Mouse (Mus musculus) cortical plate, adult 2 months (tissue): ENCODE results near the gene Mbd3l2. TPM values are rescaled to one million over a fixed set of nuclear protein-coding genes. Genes with fewer than 3 reads are reported as not detected.
A peak's percentile ranks its signal among the peaks of the same experiment; 100 is the strongest.
"Not testable (repeated sequence)": the region's sequence is repeated elsewhere in the genome, so short reads cannot be mapped to it uniquely, and the experiment has no call there.

Experiments used
- H3K27ac ChIP-seq: fragments of 200-500 bp; 2 replicates; pipeline ENCODE4 v1.5.1; 2012; ENCODE audit warnings: low read length, control low read depth, inconsistent platforms; ENCODE audit not compliant: insufficient read depth
- H3K4me1 ChIP-seq: fragments of 200-500 bp; 2 replicates; pipeline ENCODE4 v1.6.1; 2011; ENCODE audit warnings: low read length; ENCODE audit not compliant: control insufficient read depth, insufficient read depth
- H3K4me3 ChIP-seq: fragments of 200-500 bp; 2 replicates; pipeline ENCODE4 v1.5.1; 2011; ENCODE audit warnings: mild to moderate bottlenecking, low read length, control low read depth; ENCODE audit not compliant: insufficient read depth
- CTCF ChIP-seq: fragments of 200-500 bp; IDR thresholded peaks from 2 replicates; pipeline ENCODE4 v1.5.1; 2011; ENCODE audit warnings: mild to moderate bottlenecking, control low read depth, low read length; ENCODE audit not compliant: insufficient read depth; ENCODE audit errors: extremely low read depth
- POLR2A ChIP-seq: fragments of 200-500 bp; IDR thresholded peaks from 2 replicates; pipeline ENCODE4 v1.6.1; 2011; ENCODE audit warnings: mild to moderate bottlenecking, low read length, control low read depth; ENCODE audit not compliant: insufficient read depth; ENCODE audit errors: extremely low read depth
- polyA plus RNA-seq: library from polyadenylated mRNA; depleted of rRNA; stranded (reverse); fragments of >200 nt; gene quantifications from 2 replicates; pipeline ENCODE4 v1.2.3, GENCODE M21; 2012; rRNA removed

The Mbd3l2 gene
- polyA plus RNA-seq, result not detected in 2 replicates

DNA sequence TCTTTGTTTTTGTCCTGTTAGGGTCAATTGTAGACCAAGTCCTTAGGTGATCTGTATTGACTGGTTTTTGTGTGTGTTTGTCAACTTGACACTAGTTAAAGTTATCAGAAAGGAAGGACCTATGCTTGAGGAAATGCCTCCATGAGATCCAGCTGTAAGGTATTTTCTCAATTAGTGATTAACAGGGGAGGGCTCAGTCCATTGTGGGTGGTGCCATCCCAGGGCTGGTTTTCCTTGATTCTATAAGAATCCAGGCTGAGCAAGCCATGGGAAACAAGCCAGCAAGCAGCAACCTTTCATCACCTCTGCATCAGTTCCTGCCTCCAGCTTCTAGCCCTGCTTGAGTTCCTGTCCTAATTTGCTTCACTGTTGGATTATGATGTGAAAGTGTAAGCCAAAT is at the start of gene Mbd3l2:
Gene Mbd3l2, plus strand, starts transcription at position 301 of the 400 bp plus-strand sequence.
- H3K27ac ChIP-seq, result no peak within 1 kb of the TSS
- TF ChIP-seq POLR2A (no peak), CTCF (no peak)
- no peak within 1 kb of the TSS for H3K4me3 ChIP-seq
- no peaks in the 10 kb centered on the region for H3K4me1 ChIP-seq

GRCm38 (mm10) chr9:18385782-18386181 is 44.7 kb upstream of the Mbd3l2 start:
- no peak for TF ChIP-seq POLR2A
- TF ChIP-seq CTCF, result no peak
- no peak overlapping the region for H3K4me3 ChIP-seq
- H3K4me1 ChIP-seq, result no peaks in the 10 kb centered on the region
- no peak overlapping the region for H3K27ac ChIP-seq

DNA sequence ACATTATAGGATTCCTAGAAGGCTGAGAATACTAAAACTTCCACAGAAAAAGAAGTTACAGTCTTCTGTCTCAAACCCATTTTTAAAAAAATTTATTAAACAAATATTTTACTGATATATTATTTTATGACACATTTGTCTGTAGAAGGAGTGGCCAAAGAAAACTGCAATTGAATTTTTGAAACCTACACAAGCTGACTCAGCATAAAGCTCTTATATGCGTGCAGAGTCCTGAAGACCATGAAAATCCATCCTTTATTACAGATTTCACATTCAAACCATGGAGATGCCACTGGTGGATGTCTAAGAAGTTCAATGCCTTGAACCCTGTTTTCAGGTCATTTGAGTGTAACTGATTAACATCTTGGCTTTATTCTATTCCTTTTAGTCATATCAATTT is 30.8 kb upstream of the Mbd3l2 start:
- H3K4me3 ChIP-seq, result no peak overlapping the region
- no peak for TF ChIP-seq POLR2A
- no peak for TF ChIP-seq CTCF
- H3K4me1 ChIP-seq, result no peaks in the 10 kb centered on the region
- H3K27ac ChIP-seq, result no peak overlapping the region

GRCm38 (mm10) chr9:18402895-18403294 is 27.6 kb upstream of the Mbd3l2 start, which contains the start of gene Naalad2:
Gene Naalad2 (minus strand): TSS chr9:18402995.
- H3K4me3 ChIP-seq, H3K27ac ChIP-seq, H3K4me1 ChIP-seq: not testable (repeated sequence)

- Histone ChIP-seq H3K4me3 (no peak within 1 kb of the TSS), H3K27ac (no peak within 1 kb of the TSS), H3K4me1 (no peaks in the 10 kb centered on the region)
- TF ChIP-seq POLR2A (no peak), CTCF (no peak)
Observed at GRCm38 (mm10) chr9:18404118-18404517, 26.3 kb upstream of the Mbd3l2 start, which contains the start of gene Ubtfl1. Gene Ubtfl1 (plus strand): TSS chr9:18404418.

DNA sequence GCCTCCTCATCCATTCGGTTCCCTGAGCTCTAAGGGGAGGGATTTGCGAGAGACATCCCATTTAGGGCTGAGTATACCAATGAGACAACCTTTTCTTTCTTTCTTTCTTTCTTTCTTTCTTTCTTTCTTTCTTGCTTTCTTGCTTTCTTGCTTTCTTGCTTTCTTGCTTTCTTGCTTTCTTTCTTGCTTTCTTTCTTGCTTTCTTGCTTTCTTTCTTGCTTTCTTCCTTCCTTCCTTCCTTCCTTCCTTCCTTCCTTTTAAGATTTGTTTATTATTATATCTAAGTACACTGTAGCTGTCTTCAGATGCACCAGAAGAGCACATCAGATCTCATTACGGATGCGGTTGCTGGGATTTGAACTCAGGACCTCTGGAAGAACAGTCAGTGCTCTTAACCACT is 18.1 kb upstream of the Mbd3l2 start:
- not testable (repeated sequence) for H3K4me3 ChIP-seq, H3K27ac ChIP-seq, H3K4me1 ChIP-seq

GRCm38 (mm10) chr9:18431687-18432086 is 1.2 kb downstream of the Mbd3l2 start:
- TF ChIP-seq POLR2A (no peak), CTCF (no peak)
- Histone ChIP-seq H3K4me1 (no peaks in the 10 kb centered on the region), H3K27ac (no peak overlapping the region), H3K4me3 (no peak overlapping the region)

- Histone ChIP-seq H3K4me3 (no peak overlapping the region), H3K27ac (no peak overlapping the region)
- no peak for TF ChIP-seq CTCF
- TF ChIP-seq POLR2A, result no peak
Observed at GRCm38 (mm10) chr9:18456520-18456919, 26.1 kb downstream of the Mbd3l2 start.

DNA sequence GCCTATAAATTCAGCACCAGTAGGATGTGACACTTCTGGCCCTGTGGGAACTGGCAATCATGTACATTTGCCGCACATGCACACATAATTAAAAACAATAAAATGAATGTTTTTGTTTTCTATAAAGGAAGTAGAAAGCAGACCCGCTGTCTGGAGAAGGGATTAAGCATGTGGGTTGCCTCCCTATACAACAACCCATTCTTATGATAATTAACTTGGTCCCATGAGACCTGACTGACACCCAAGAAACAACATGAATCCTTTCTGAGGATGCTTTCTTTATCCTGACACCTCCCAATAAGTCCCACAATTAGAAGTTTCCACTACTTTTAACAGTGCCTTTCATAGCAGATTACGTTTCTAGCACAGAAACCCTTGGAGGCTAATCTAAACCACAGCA is 36.9 kb downstream of the Mbd3l2 start:
- H3K27ac ChIP-seq, result no peak overlapping the region
- TF ChIP-seq CTCF, result no peak
- TF ChIP-seq POLR2A, result no peak
- H3K4me1 ChIP-seq, result no peaks in the 10 kb centered on the region
- H3K4me3 ChIP-seq, result no peak overlapping the region

More at GRCm38 (mm10) chr9:18456520-18456919, 26.1 kb downstream of the Mbd3l2 start:
- no peaks in the 10 kb centered on the region for H3K4me1 ChIP-seq

DNA sequence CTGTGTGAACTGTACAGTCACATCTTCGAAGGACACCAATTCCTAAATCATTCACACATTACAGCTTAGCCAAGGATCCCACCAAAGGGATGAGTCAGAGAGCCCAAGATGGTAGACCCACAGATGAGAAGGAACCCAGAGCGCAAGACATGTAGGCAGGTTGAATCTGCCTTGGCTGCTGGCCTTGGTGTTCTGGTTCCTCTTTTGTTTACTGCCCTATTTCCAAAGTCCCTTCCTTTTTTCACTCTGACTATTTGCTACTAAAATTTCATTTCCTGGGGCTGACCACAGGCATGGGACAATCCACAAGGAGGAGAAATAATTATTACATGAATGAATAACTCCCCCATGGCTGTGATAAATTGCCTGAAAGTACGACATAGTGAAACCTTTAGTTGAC is 37.6 kb downstream of the Mbd3l2 start:
- TF ChIP-seq POLR2A (no peak), CTCF (no peak)
- no peaks in the 10 kb centered on the region for H3K4me1 ChIP-seq
- no peak overlapping the region for H3K27ac ChIP-seq
- H3K4me3 ChIP-seq, result no peak overlapping the region

- Histone ChIP-seq H3K4me3 (peak overlapping the region; percentile 72), H3K4me1 (no peaks in the 10 kb centered on the region), H3K27ac (no peak overlapping the region)
- TF ChIP-seq CTCF (no peak), POLR2A (no peak)
Observed at GRCm38 (mm10) chr9:18473324-18474128, 43.1 kb downstream of the Mbd3l2 start.
